Mouse (Mus musculus) liver, embryonic 14.5 days (tissue): ENCODE data around the gene Psmb2. TPM values are rescaled to one million over a fixed set of nuclear protein-coding genes. Genes with fewer than 3 reads are reported as not detected.

Experiments
- ATAC-seq: fragments of 200-750 bp; cut with Nextera tagmentation; 2 replicates; pipeline ENCODE4 v1.8.0; 2017; ENCODE audit warnings: moderate number of reproducible peaks, mild to moderate bottlenecking, moderate library complexity; ENCODE audit not compliant: insufficient read depth
- DNase-seq, 3 experiments: peaks; one replicate each; pipeline ENCODE4 v3.0.0-alpha.2; 2012 to 2013; ENCODE audit warnings: low read depth in 3 of 3, low spot score in 3 of 3
- H3K27ac ChIP-seq: fragments of 300-500 bp; sonication (generic); 2 replicates; pipeline ENCODE4 v1.5.1; 2014; ENCODE audit warnings: moderate library complexity, mild to moderate bottlenecking, control low read depth, inconsistent platforms
- H3K27me3 ChIP-seq: fragments of 300-500 bp; sonication (generic); 2 replicates; pipeline ENCODE4 v1.6.1; 2014; ENCODE audit warnings: mild to moderate bottlenecking, low read length, moderate library complexity; ENCODE audit not compliant: control insufficient read depth, insufficient read depth
- H3K36me3 ChIP-seq: fragments of 300-500 bp; sonication (generic); replicated peaks from 2 replicates; pipeline ENCODE4 v1.6.1; 2014; ENCODE audit warnings: low read depth; ENCODE audit not compliant: control insufficient read depth, insufficient read depth
- H3K4me1 ChIP-seq, 2 experiments: fragments of 200-500 bp in 1 of 2; fragments of 300-500 bp in 1 of 2; sonication (generic) in 1 of 2; replicated peaks; 2 replicates each; pipeline ENCODE4 v1.6.1; 2012 to 2014; ENCODE audit warnings: antibody characterized with exemption in 1 of 2, inconsistent platforms in 1 of 2, low read length in 1 of 2; ENCODE audit not compliant: control insufficient read depth in 2 of 2, insufficient read depth in 2 of 2
- H3K4me2 ChIP-seq: fragments of 300-500 bp; sonication (generic); 2 replicates; pipeline ENCODE4 v1.6.1; 2014; ENCODE audit warnings: low read depth, mild to moderate bottlenecking, control low read depth, moderate library complexity
- H3K4me3 ChIP-seq, 2 experiments: fragments of 200-500 bp in 1 of 2; fragments of 300-500 bp in 1 of 2; sonication (generic) in 1 of 2; 2 replicates each; pipeline ENCODE4 v1.5.1; 2012 to 2014; ENCODE audit warnings: low read depth in 2 of 2, low read length in 2 of 2, mild to moderate bottlenecking in 2 of 2, control low read depth in 1 of 2, inconsistent platforms in 1 of 2, moderate library complexity in 1 of 2; ENCODE audit not compliant: insufficient read depth in 1 of 2
- H3K9ac ChIP-seq: fragments of 300-500 bp; sonication (generic); replicated peaks from 2 replicates; pipeline ENCODE4 v1.6.1; 2014; ENCODE audit warnings: mild to moderate bottlenecking, control low read depth, moderate library complexity
- H3K9me3 ChIP-seq: fragments of 300-500 bp; sonication (generic); 2 replicates; pipeline ENCODE4 v1.6.1; 2016; ENCODE audit warnings: low read length, mixed read lengths; ENCODE audit not compliant: control insufficient read depth
- CTCF ChIP-seq: IDR thresholded peaks from 2 replicates; pipeline ENCODE4 v1.5.1; 2016; ENCODE audit warnings: antibody characterized with exemption, low read depth, control low read depth
- EP300 ChIP-seq: IDR thresholded peaks from 2 replicates; pipeline ENCODE4 v1.6.1; 2016; ENCODE audit warnings: antibody characterized with exemption, low read depth
- WGBS: fragments of 180-500 bp; shearing (Covaris S2); extraction: QIAGEN DNeasy Blood & Tissue Kit; methylation state at CpG from one replicate; pipeline ENCODE4 v1.1.7; 2014; ENCODE audit not compliant: insufficient replicate concordance; 5-methylcytosine and 5-hydroxymethylcytosine counted together
- polyA plus RNA-seq, 2 experiments: library from polyadenylated mRNA; depleted of rRNA in 1 of 2; stranded (reverse) in 1 of 2; unstranded in 1 of 2; fragments of >200 nt; fragmentation: Nextera tagmentation in 1 of 2; extraction: Ambion mirVana in 1 of 2; gene quantifications; 2 replicates each; pipeline versions ENCODE4 v1.2.1 to v1.2.3; 2012 to 2014

Gene Psmb2
- polyA plus RNA-seq, 2 experiments = 129 to 298 TPM

DNA sequence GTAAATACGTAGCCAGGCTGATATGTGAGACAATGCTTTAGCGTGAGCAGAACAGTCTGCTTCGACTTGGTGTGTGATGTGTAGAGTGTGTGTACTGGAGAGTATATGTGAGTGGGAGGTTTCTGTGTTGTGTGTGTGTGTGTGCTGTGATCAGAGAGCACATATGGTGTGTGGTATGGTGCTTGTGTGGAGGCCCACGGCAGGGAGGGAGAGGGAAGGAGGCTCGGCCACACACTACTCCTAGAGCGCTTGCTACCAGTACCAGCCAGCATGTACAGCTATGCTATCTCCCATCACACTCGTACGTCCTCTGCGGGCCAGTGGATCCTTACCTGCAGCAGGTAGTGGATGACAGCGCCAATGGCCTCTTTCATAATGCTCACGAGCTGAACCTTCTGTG, 72.1 kb downstream of the Psmb2 start:
- DNase-seq (no peak), ATAC-seq (no peak)
- H3K4me2 ChIP-seq = no peak overlapping the region
- no peak overlapping the region for H3K4me3 ChIP-seq
- H3K4me1 ChIP-seq = peaks cover 0 to 7% of the 10 kb centered on the region in 2 experiments; a peak in 3 of 4 replicates
- H3K9me3 ChIP-seq = no peaks in the 10 kb centered on the region
- WGBS = 82% methylated on average over 11 of the region's 11 CpGs
- TF ChIP-seq CTCF = no peak
- TF ChIP-seq EP300 = no peak
- no peak overlapping the region for H3K27ac ChIP-seq
- H3K9ac ChIP-seq = no peak overlapping the region
- H3K36me3 ChIP-seq = no peaks in the 10 kb centered on the region; the same call in none of the 2 replicates
- no peaks in the 10 kb centered on the region for H3K27me3 ChIP-seq

- Histone ChIP-seq H3K4me1 (peaks cover 0 to 7% of the 10 kb centered on the region in 2 experiments), H3K9ac (no peak overlapping the region), H3K9me3 (no peaks in the 10 kb centered on the region), H3K27ac (no peak overlapping the region), H3K27me3 (no peaks in the 10 kb centered on the region), H3K36me3 (no peaks in the 10 kb centered on the region; the same call in none of the 2 replicates), H3K4me3 (no peak overlapping the region), H3K4me2 (no peak overlapping the region)
- WGBS = 84% methylated on average over 26 of the region's 26 CpGs
- no peak for TF ChIP-seq EP300
- TF ChIP-seq CTCF = no peak
- ATAC-seq = no peak
- DNase-seq = no peak
Observed at GRCm38 (mm10) chr4:126750046-126750683, 72.7 kb downstream of the Psmb2 start.

DNA sequence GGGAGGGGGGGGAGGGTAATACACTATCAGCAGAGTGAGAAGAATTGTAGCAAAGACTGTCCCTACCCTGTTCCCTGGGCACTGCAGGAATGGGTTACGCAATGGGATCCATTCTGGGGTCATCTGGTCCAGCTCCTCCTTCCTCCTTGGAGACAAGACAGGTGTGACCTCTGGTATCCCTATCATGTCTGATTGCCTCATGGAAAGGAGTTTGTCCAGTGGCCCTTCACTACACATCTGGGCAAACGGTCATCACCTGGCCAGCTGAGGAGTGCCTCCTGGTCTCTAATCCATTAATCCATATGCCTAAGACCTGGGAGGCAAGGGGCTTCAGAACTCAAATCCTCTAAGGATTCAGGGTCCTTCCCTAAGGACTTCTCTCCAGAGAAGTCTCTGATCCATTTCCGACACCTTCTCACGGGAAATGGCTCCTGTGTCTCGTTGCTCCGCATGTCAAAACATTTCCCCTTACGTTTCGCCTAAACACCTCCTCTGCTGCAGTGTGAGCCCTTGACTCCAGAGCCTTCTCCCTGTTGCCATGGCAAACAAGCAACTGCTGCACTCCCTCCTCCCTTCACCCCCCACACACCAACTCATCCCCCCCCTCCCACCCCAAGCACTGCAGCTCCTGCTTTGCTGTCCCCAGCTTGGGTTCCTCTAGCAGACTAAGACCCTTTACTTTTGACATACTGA, 73.6 kb downstream of the Psmb2 start:
- no peak for TF ChIP-seq CTCF
- no peak for TF ChIP-seq EP300
- no peak overlapping the region for H3K27ac ChIP-seq
- DNase-seq = no peak
- no peaks in the 10 kb centered on the region for H3K9me3 ChIP-seq
- 85% methylated on average over 8 of the region's 8 CpGs for WGBS
- H3K27me3 ChIP-seq = no peaks in the 10 kb centered on the region
- H3K4me3 ChIP-seq = no peak overlapping the region
- H3K9ac ChIP-seq = no peak overlapping the region
- H3K36me3 ChIP-seq = no peaks in the 10 kb centered on the region; the same call in none of the 2 replicates
- H3K4me1 ChIP-seq = peaks cover 0 to 7% of the 10 kb centered on the region in 2 experiments
- H3K4me2 ChIP-seq = no peak overlapping the region
- no peak for ATAC-seq

GRCm38 (mm10) chr4:126751556-126752023, 74.2 kb downstream of the Psmb2 start:
- DNase-seq = no peak

GRCm38 (mm10) chr4:126752024-126752607, 74.7 kb downstream of the Psmb2 start:
- H3K36me3 ChIP-seq = no peaks in the 10 kb centered on the region; the same call in 1 of the 2 replicates
- no peak for ATAC-seq

More at GRCm38 (mm10) chr4:126751556-126752023, 74.2 kb downstream of the Psmb2 start:
- Histone ChIP-seq H3K4me3 (no peak overlapping the region), H3K4me2 (peak overlapping the region; percentile 92), H3K9me3 (no peaks in the 10 kb centered on the region), H3K27me3 (no peaks in the 10 kb centered on the region), H3K4me1 (peaks cover 0 to 7% of the 10 kb centered on the region in 2 experiments), H3K27ac (no peak overlapping the region), H3K9ac (no peak overlapping the region), H3K36me3 (no peaks in the 10 kb centered on the region; the same call in 1 of the 2 replicates)
- WGBS = 74% methylated on average over 10 of the region's 10 CpGs
- TF ChIP-seq EP300 (no peak), CTCF (no peak)
- ATAC-seq = no peak

More at GRCm38 (mm10) chr4:126752024-126752607, 74.7 kb downstream of the Psmb2 start:
- H3K27me3 ChIP-seq = no peaks in the 10 kb centered on the region
- DNase-seq = no peak
- peaks cover 0 to 7% of the 10 kb centered on the region in 2 experiments for H3K4me1 ChIP-seq
- peak overlapping the region; percentile 67 for H3K9ac ChIP-seq
- TF ChIP-seq EP300 = no peak
- no peak for TF ChIP-seq CTCF
- WGBS = 23% methylated on average over 13 of the region's 13 CpGs
- H3K9me3 ChIP-seq = no peaks in the 10 kb centered on the region
- H3K4me3 ChIP-seq = peak overlapping the region; percentile 79
- H3K27ac ChIP-seq = no peak overlapping the region
- peak overlapping the region; percentile 92 for H3K4me2 ChIP-seq
